In genomic region chr5:27426200-27426599, GRCm38 (mm10) we compare ENCODE assay signal across 23 mouse cellular contexts.
"Had no signal": no experiment of that assay in that cellular context is flagged by ENCODE, and none has a peak within 500 bp of the region (broad histone marks: within the 10 kb centered on the region; RNA-seq: fewer than 3 reads in every experiment).

No protein-coding gene starts in this region.

- H3K4me3 ChIP-seq: heart, embryonic 10.5 days; heart, embryonic 12.5 days; hindbrain, embryonic 13.5 days; hindbrain, embryonic 15.5 days; kidney, embryonic 15.5 days; limb, embryonic 13.5 days; limb, embryonic 15.5 days; liver, embryonic 12.5 days had no signal

- DNase-seq: gastrocnemius, postnatal 14 days; gastrocnemius, postnatal 36 days; heart, adult 18-20 months; heart, postnatal 10 days; heart, postnatal 36 days; kidney, adult 11 months; kidney, adult 2 months; kidney, adult 9 months; kidney, postnatal 14 days; kidney, postnatal 36 days; layer of hippocampus, postnatal 36 days; left cerebral cortex, postnatal 4 days had no signal

- H3K27ac ChIP-seq: heart, embryonic 10.5 days; hindbrain, embryonic 13.5 days; hindbrain, embryonic 15.5 days; hindbrain, postnatal 0 days; kidney, embryonic 15.5 days; kidney, postnatal 0 days; limb, embryonic 13.5 days; limb, embryonic 15.5 days; liver, embryonic 12.5 days; liver, embryonic 14.5 days had no signal

- H3K27me3 ChIP-seq: heart, embryonic 12.5 days; hindbrain, embryonic 13.5 days; hindbrain, embryonic 15.5 days; kidney, embryonic 15.5 days; limb, embryonic 13.5 days; limb, embryonic 15.5 days; liver, embryonic 12.5 days had no signal

- H3K4me1 ChIP-seq: heart, embryonic 10.5 days; heart, embryonic 12.5 days; hindbrain, embryonic 13.5 days; hindbrain, embryonic 15.5 days; kidney, embryonic 15.5 days; limb, embryonic 13.5 days; limb, embryonic 15.5 days; liver, embryonic 12.5 days had no signal
